Mouse (Mus musculus): ENCODE data around the gene Wrap53. TPM values are rescaled to one million over a fixed set of nuclear protein-coding genes. Genes with fewer than 3 reads are reported as not detected.

Gene Wrap53
- polyA plus RNA-seq, 1 experiment = 8.2 TPM

- Histone ChIP-seq H3K27ac (ENCODE audit: insufficient read depth, low read depth, low read length) (0 out of 2 replicates have a peak overlapping the region, but pooled peaks have one; percentile 5), H3K4me1 (ENCODE audit: control insufficient read depth, insufficient read depth, low read length) (peaks cover 39% of the 10 kb centered on the region), H3K4me3 (ENCODE audit: insufficient read depth, low read length) (no peak overlapping the region)
- TF ChIP-seq CTCF (IDR thresholded peaks at IDR 0.05; ENCODE audit: low read depth, low read length) (no peak), POLR2A (IDR thresholded peaks at IDR 0.05; ENCODE audit: borderline replicate concordance, low read depth, low read length) (no peak)
Observed at GRCm38 (mm10) chr11:69585718-69586325, 5.8 kb upstream of the Wrap53 start.

GRCm38 (mm10) chr11:69584937-69585336 lies 4.9 kb upstream of the Wrap53 start:
- H3K27ac ChIP-seq (ENCODE audit: insufficient read depth, low read depth, low read length) = no peak overlapping the region
- no peak overlapping the region for H3K4me3 ChIP-seq (ENCODE audit: insufficient read depth, low read length)
- H3K4me1 ChIP-seq (ENCODE audit: control insufficient read depth, insufficient read depth, low read length) = peaks cover 39% of the 10 kb centered on the region
- TF ChIP-seq CTCF (IDR thresholded peaks at IDR 0.05; ENCODE audit: low read depth, low read length) = no peak
- no peak for TF ChIP-seq POLR2A (IDR thresholded peaks at IDR 0.05; ENCODE audit: borderline replicate concordance, low read depth, low read length)

GRCm38 (mm10) chr11:69584008-69584407 lies 4.0 kb upstream of the Wrap53 start:
- no peak overlapping the region for H3K4me3 ChIP-seq (ENCODE audit: insufficient read depth, low read length)
- no peak for TF ChIP-seq POLR2A (IDR thresholded peaks at IDR 0.05; ENCODE audit: borderline replicate concordance, low read depth, low read length)
- no peak for TF ChIP-seq CTCF (IDR thresholded peaks at IDR 0.05; ENCODE audit: low read depth, low read length)
- H3K27ac ChIP-seq (ENCODE audit: insufficient read depth, low read depth, low read length) = no peak overlapping the region
- H3K4me1 ChIP-seq (ENCODE audit: control insufficient read depth, insufficient read depth, low read length) = peaks cover 39% of the 10 kb centered on the region

GRCm38 (mm10) chr11:69582230-69582805 lies 2.3 kb upstream of the Wrap53 start:
- Histone ChIP-seq H3K4me1 (ENCODE audit: control insufficient read depth, insufficient read depth, low read length) (peaks cover 48% of the 10 kb centered on the region), H3K4me3 (ENCODE audit: insufficient read depth, low read length) (peak overlapping the region; percentile 38), H3K27ac (ENCODE audit: insufficient read depth, low read depth, low read length) (no peak overlapping the region)
- no peak for TF ChIP-seq CTCF (IDR thresholded peaks at IDR 0.05; ENCODE audit: low read depth, low read length)
- no peak for TF ChIP-seq POLR2A (IDR thresholded peaks at IDR 0.05; ENCODE audit: borderline replicate concordance, low read depth, low read length)

GRCm38 (mm10) chr11:69581814-69582213 lies 1.8 kb upstream of the Wrap53 start:
- no peak for TF ChIP-seq POLR2A (IDR thresholded peaks at IDR 0.05; ENCODE audit: borderline replicate concordance, low read depth, low read length)
- Histone ChIP-seq H3K27ac (ENCODE audit: insufficient read depth, low read depth, low read length) (peak overlapping the region; percentile 45), H3K4me1 (ENCODE audit: control insufficient read depth, insufficient read depth, low read length) (peaks cover 48% of the 10 kb centered on the region), H3K4me3 (ENCODE audit: insufficient read depth, low read length) (peak overlapping the region; percentile 99)

- peak overlapping the region; percentile 96 for H3K27ac ChIP-seq (ENCODE audit: insufficient read depth, low read depth, low read length)
- peak overlapping the region; percentile 99 for H3K4me3 ChIP-seq (ENCODE audit: insufficient read depth, low read length)
- TF ChIP-seq POLR2A (IDR thresholded peaks at IDR 0.05; ENCODE audit: borderline replicate concordance, low read depth, low read length) (peak; percentile 63; the same call in 1 of the 2 replicates), CTCF (IDR thresholded peaks at IDR 0.05; ENCODE audit: low read depth, low read length) (no peak)
- peaks cover 42% of the 10 kb centered on the region for H3K4me1 ChIP-seq (ENCODE audit: control insufficient read depth, insufficient read depth, low read length)
Observed at GRCm38 (mm10) chr11:69581147-69581688, 1.2 kb upstream of the Wrap53 start.

GRCm38 (mm10) chr11:69580572-69581146 lies 604 bp upstream of the Wrap53 start:
- TF ChIP-seq POLR2A (IDR thresholded peaks at IDR 0.05; ENCODE audit: borderline replicate concordance, low read depth, low read length) (no peak), CTCF (IDR thresholded peaks at IDR 0.05; ENCODE audit: low read depth, low read length) (no peak)
- peak overlapping the region; percentile 99 for H3K4me3 ChIP-seq (ENCODE audit: insufficient read depth, low read length)
- H3K27ac ChIP-seq (ENCODE audit: insufficient read depth, low read depth, low read length) = peak overlapping the region; percentile 96
- peaks cover 38% of the 10 kb centered on the region for H3K4me1 ChIP-seq (ENCODE audit: control insufficient read depth, insufficient read depth, low read length)

- peak overlapping the region; percentile 99 for H3K4me3 ChIP-seq (ENCODE audit: insufficient read depth, low read length)
- H3K4me1 ChIP-seq (ENCODE audit: control insufficient read depth, insufficient read depth, low read length) = peaks cover 25% of the 10 kb centered on the region
- H3K27ac ChIP-seq (ENCODE audit: insufficient read depth, low read depth, low read length) = peak overlapping the region; percentile 52
- TF ChIP-seq CTCF (IDR thresholded peaks at IDR 0.05; ENCODE audit: low read depth, low read length) (peak; percentile 99), POLR2A (IDR thresholded peaks at IDR 0.05; ENCODE audit: borderline replicate concordance, low read depth, low read length) (no peak)
Observed at GRCm38 (mm10) chr11:69579128-69580017, 682 bp downstream of the Wrap53 start.

- H3K4me1 ChIP-seq (ENCODE audit: control insufficient read depth, insufficient read depth, low read length) = peaks cover 19% of the 10 kb centered on the region
- TF ChIP-seq CTCF (IDR thresholded peaks at IDR 0.05; ENCODE audit: low read depth, low read length) (no peak), POLR2A (IDR thresholded peaks at IDR 0.05; ENCODE audit: borderline replicate concordance, low read depth, low read length) (no peak)
- H3K27ac ChIP-seq (ENCODE audit: insufficient read depth, low read depth, low read length) = no peak overlapping the region
- peak overlapping the region; percentile 72 for H3K4me3 ChIP-seq (ENCODE audit: insufficient read depth, low read length)
Observed at GRCm38 (mm10) chr11:69578301-69578700, 1.8 kb downstream of the Wrap53 start.
